Mouse (Mus musculus) intestine, embryonic 15.5 days (tissue): Measurements from ENCODE around the gene Clp1. TPM values are rescaled to one million over a fixed set of nuclear protein-coding genes. Genes with fewer than 3 reads are reported as not detected.

ENCODE experiments used
- ATAC-seq: fragments of 200-750 bp; cut with Nextera tagmentation; 2 replicates; pipeline ENCODE4 v1.8.0; 2017; ENCODE audit warnings: moderate TSS enrichment, moderate library complexity
- H3K27ac ChIP-seq: fragments of 300-500 bp; sonication (generic); 2 replicates; pipeline ENCODE4 v1.5.1; 2015; ENCODE audit warnings: mild to moderate bottlenecking, inconsistent platforms
- H3K27me3 ChIP-seq: fragments of 300-500 bp; sonication (generic); replicated peaks from 2 replicates; pipeline ENCODE4 v1.6.1; 2015; ENCODE audit warnings: inconsistent platforms
- H3K36me3 ChIP-seq: fragments of 300-500 bp; sonication (generic); 2 replicates; pipeline ENCODE4 v1.6.1; 2015; ENCODE audit warnings: inconsistent platforms
- H3K4me1 ChIP-seq: fragments of 300-500 bp; sonication (generic); replicated peaks from 2 replicates; pipeline ENCODE4 v1.6.1; 2015; ENCODE audit warnings: inconsistent platforms
- H3K4me2 ChIP-seq: fragments of 300-500 bp; sonication (generic); replicated peaks from 2 replicates; pipeline ENCODE4 v1.6.1; 2015; ENCODE audit warnings: mild to moderate bottlenecking, inconsistent platforms
- H3K4me3 ChIP-seq: fragments of 300-500 bp; sonication (generic); replicated peaks from 2 replicates; pipeline ENCODE4 v1.5.1; 2015; ENCODE audit warnings: inconsistent platforms
- H3K9ac ChIP-seq: fragments of 300-500 bp; sonication (generic); 2 replicates; pipeline ENCODE4 v1.6.1; 2015; ENCODE audit warnings: inconsistent platforms
- H3K9me3 ChIP-seq: fragments of 300-500 bp; sonication (generic); 2 replicates; pipeline ENCODE4 v1.6.1; 2016; ENCODE audit warnings: inconsistent platforms
- WGBS: fragments of 180-500 bp; shearing (Covaris S2); methylation state at CpG from one replicate; pipeline ENCODE4 v1.1.7; 2015; 5-methylcytosine and 5-hydroxymethylcytosine counted together
- microRNA counts: library from miRNA; unstranded; fragments of <30 nt; microRNA quantifications from one replicate; lab custom pipeline; 2016
- polyA plus RNA-seq: library from polyadenylated mRNA; unstranded; fragments of >200 nt; fragmentation: Nextera tagmentation; extraction: Ambion mirVana; gene quantifications from 2 replicates; pipeline ENCODE4 v1.2.1, GENCODE M21; 2015

Clp1 gene
- polyA plus RNA-seq, 1 experiment from 2014 or later: 26.7 TPM

GRCm38 (mm10) chr2:84703497-84703896, 23.7 kb downstream of the Clp1 start:
- Histone ChIP-seq H3K27me3 (no peaks in the 10 kb centered on the region), H3K27ac (no peak overlapping the region), H3K4me3 (no peak overlapping the region), H3K4me2 (no peak overlapping the region), H3K9me3 (no peaks in the 10 kb centered on the region), H3K9ac (no peak overlapping the region), H3K4me1 (0 out of 2 replicates have a peak, but pooled peaks cover 2% of the 10 kb centered on the region), H3K36me3 (peaks cover 3% of the 10 kb centered on the region; the same call in 1 of the 2 replicates)
- 94% methylated on average over 1 of the region's 1 CpGs for WGBS
- no peak for ATAC-seq

DNA sequence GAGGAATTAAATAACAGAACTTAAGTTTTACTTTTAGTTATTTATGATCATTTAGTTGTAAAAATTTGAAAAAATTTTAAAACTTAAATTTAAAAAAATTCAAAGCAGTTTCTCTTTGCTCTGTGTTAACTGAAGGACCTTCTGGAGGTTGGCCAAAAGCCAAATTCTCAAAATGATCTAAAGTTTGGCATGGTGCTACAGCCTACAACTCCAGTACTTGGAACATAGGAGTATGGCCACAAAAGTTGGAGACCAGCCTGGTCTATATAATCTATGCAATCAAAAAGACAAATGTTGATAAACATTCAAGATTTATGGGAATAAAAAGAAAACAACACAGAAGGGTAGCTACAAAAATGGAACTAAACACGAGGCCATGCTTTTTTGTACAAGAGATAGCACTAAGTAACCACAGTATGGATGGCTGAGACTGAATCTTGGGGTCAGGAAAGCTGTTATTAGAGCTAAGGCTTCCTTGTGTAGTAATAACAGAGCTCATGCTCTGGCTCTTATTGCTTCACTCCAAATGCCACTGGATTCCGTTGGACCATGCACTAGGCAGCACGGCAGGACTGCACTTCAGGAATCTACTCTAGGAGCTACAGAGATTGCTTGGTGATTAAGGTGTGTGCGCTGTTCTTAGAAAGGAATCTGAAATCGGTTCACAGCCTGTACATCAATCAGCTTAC, 32.0 kb downstream of the Clp1 start:
- peaks cover 25% of the 10 kb centered on the region; the same call in 1 of the 2 replicates for H3K36me3 ChIP-seq
- no peak overlapping the region for H3K27ac ChIP-seq
- WGBS: 74% methylated on average over 5 of the region's 5 CpGs
- H3K27me3 ChIP-seq: no peaks in the 10 kb centered on the region
- H3K9ac ChIP-seq: no peak overlapping the region
- ATAC-seq: peak; percentile 34; the same call in 1 of the 2 replicates
- H3K4me1 ChIP-seq: no peaks in the 10 kb centered on the region
- no peaks in the 10 kb centered on the region for H3K9me3 ChIP-seq
- H3K4me3 ChIP-seq: no peak overlapping the region
- no peak overlapping the region for H3K4me2 ChIP-seq

GRCm38 (mm10) chr2:84690050-84690449, 37.1 kb downstream of the Clp1 start:
- ATAC-seq: no peak
- H3K27me3 ChIP-seq: no peaks in the 10 kb centered on the region
- H3K4me1 ChIP-seq: no peaks in the 10 kb centered on the region
- H3K27ac ChIP-seq: no peak overlapping the region
- H3K36me3 ChIP-seq: peaks cover 42% of the 10 kb centered on the region
- H3K4me2 ChIP-seq: no peak overlapping the region
- H3K9ac ChIP-seq: no peak overlapping the region
- H3K4me3 ChIP-seq: no peak overlapping the region
- WGBS: 93% methylated on average over 12 of the region's 12 CpGs
- no peaks in the 10 kb centered on the region for H3K9me3 ChIP-seq

GRCm38 (mm10) chr2:84688080-84688844, 38.9 kb downstream of the Clp1 start:
- H3K36me3 ChIP-seq: peaks cover 38% of the 10 kb centered on the region
- H3K9ac ChIP-seq: no peak overlapping the region
- no peaks in the 10 kb centered on the region for H3K9me3 ChIP-seq
- no peaks in the 10 kb centered on the region for H3K27me3 ChIP-seq
- no peak overlapping the region for H3K4me3 ChIP-seq
- no peaks in the 10 kb centered on the region for H3K4me1 ChIP-seq
- no peak for ATAC-seq
- H3K4me2 ChIP-seq: no peak overlapping the region
- H3K27ac ChIP-seq: no peak overlapping the region
- WGBS: 89% methylated on average over 2 of the region's 2 CpGs

DNA sequence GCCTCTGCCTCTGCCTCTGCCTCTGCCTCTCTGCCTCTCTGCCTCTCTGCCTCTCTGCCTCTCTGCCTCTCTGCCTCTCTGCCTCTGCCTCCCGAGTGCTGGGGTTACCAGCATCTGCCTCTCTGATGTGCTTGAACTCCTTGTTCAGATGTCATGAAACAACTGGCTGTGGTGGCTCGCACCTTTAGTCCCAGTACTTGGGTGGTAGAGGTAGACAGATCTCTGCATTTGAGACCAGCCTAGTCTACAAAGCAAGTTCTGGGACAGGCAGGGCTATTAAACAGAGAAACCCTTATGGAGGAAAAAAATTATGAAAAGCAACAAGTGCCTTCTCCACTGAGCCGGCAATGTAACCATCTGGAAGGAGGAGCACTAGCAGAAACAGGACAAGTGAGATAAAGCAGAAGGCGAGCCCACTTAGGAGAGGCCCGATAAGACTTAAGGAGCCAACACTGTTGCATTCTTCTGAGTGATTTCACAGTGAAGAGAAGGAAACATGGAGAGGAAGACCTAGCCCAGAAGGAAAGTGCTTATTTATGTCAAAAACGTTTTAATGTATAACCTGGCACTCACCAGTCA, 44.5 kb downstream of the Clp1 start:
- peaks cover 14% of the 10 kb centered on the region for H3K36me3 ChIP-seq
- 65% methylated on average over 6 of the region's 6 CpGs for WGBS
- H3K9ac ChIP-seq: no peak overlapping the region
- ATAC-seq: no peak
- H3K4me2 ChIP-seq: no peak overlapping the region
- peaks cover 3% of the 10 kb centered on the region; the same call in 1 of the 2 replicates for H3K4me1 ChIP-seq
- no peak overlapping the region for H3K4me3 ChIP-seq
- no peaks in the 10 kb centered on the region for H3K9me3 ChIP-seq
- no peak overlapping the region for H3K27ac ChIP-seq
- H3K27me3 ChIP-seq: no peaks in the 10 kb centered on the region

DNA sequence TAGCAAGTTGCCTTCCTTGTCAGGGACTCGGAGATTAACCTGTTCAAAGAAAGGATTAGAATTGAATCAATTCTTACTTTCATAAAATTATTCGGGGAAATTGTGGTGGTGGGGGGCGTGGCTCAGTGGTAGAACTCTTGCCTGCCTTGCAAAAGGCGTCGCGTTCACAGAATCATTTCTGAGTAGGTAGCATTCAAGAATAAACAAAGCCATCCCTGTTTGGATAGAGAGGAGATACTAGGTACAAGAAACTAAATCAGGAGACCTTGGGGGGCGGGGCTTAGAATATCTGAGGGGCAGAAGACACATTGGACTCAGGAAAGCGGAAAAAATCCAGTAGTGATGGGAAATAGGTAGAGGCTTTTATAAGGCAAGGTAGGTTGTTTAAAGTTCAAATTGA, 48.1 kb downstream of the Clp1 start, which contains the start of gene Tmx2:
Gene Tmx2 (minus strand): TSS at position 125 of the 400 bp plus-strand sequence.
- 12% methylated on average over 8 of the region's 8 CpGs for WGBS
- H3K27ac ChIP-seq: peak within 1 kb of the TSS; percentile 77

DNA sequence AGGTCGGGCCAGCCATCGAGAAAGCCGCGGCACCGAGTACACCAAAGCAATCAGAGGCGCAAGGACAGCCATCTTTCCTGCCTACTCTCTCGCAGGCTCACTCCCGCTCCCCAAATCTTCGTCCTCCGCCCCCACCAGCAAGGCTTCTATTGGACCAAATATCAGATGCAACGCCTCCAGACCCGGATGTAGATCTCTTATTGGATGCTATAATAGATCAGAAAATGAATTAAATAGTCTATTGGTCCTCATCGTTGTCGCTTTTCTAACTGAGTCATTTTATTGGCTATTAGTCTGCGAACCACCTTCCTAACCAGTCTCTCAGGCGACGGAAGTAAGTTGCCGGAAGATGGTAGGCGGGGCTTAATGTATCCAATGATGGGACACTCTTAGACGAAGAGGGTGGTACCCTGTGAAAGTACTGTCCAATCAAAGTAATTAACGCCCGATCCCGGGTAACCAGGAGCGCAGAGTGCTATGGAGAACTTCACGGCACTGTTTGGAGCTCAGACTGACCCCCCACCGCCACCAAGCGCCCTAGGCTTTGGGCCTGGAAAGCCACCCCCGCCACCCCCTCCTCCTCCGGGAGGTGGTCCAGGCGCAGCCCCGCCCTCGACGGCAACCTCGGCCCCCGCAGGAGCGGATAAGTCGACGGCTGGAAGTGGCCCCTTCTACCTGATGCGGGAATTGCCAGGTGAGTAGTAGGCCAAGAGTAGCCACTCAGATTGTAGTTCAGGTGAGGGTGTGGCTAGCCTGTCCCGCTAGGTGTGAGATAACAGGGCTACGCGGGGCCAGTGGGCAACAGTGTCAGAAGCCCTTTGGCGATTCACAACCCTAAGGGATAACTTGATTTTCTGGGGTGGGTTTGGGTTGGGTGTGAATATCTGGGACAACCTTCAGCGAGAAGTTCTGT, 48.9 kb downstream of the Clp1 start, which contains the start of the genes Gm28635 and Med19:
Gene Gm28635 (minus strand): TSS at position 74 of the 913 bp plus-strand sequence.
Gene Med19 (plus strand): TSS at position 435 of the 913 bp plus-strand sequence.
- WGBS: under 1% methylated on average over 44 of the region's 44 CpGs
- H3K36me3 ChIP-seq: peaks cover 11% of the 10 kb centered on the region
- peak within 1 kb of the TSS; percentile 77 for H3K27ac ChIP-seq
- ATAC-seq: peak; percentile 99
- H3K9ac ChIP-seq: peak within 1 kb of the TSS; percentile 74
- peak within 1 kb of the TSS; percentile 65 for H3K4me3 ChIP-seq
- H3K9me3 ChIP-seq: no peaks in the 10 kb centered on the region
- no peaks in the 10 kb centered on the region for H3K27me3 ChIP-seq
- H3K4me2 ChIP-seq: peak within 1 kb of the TSS; percentile 70
- H3K4me1 ChIP-seq: peaks cover 7% of the 10 kb centered on the region

More for the DNA sequence above, 48.1 kb downstream of the Clp1 start, which contains the start of gene Tmx2:
- H3K4me2 ChIP-seq: peak within 1 kb of the TSS; percentile 63
- H3K27me3 ChIP-seq: no peaks in the 10 kb centered on the region
- ATAC-seq: no peak
- no peaks in the 10 kb centered on the region for H3K9me3 ChIP-seq
- peaks cover 7% of the 10 kb centered on the region for H3K4me1 ChIP-seq
- H3K36me3 ChIP-seq: peaks cover 8% of the 10 kb centered on the region
- H3K9ac ChIP-seq: peak within 1 kb of the TSS; percentile 74
- peak within 1 kb of the TSS; percentile 65 for H3K4me3 ChIP-seq

- Histone ChIP-seq H3K4me3 (peak overlapping the region; percentile 58), H3K4me1 (peaks cover 5% of the 10 kb centered on the region), H3K36me3 (peaks cover 15% of the 10 kb centered on the region), H3K9me3 (no peaks in the 10 kb centered on the region), H3K4me2 (peak overlapping the region; percentile 70), H3K27ac (peak overlapping the region; percentile 56), H3K9ac (peak overlapping the region; percentile 57), H3K27me3 (no peaks in the 10 kb centered on the region)
- ATAC-seq: peak; percentile 73
- 6% methylated on average over 22 of the region's 22 CpGs for WGBS
Measured at GRCm38 (mm10) chr2:84677270-84677967, 49.7 kb downstream of the Clp1 start.

MicroRNAs within 50 kb of the gene (microRNA counts, 519-probe panel; counts per million panel counts)
- microRNA mmu-miR-130a (lab: Ali Mortazavi, UCI): 4,795 counts per million, percentile 99 among the panel's probes with 10 or more counts

Other genes with a start within 250 kb of the Clp1 start
- gene Ctnnd1, start 76.6 kb downstream of the Clp1 start, polyA plus RNA-seq: 60.7 and 64.4 TPM in 2 replicates
- 0.05 and 0.06 TPM in 2 replicates for gene Btbd18, start 68.3 kb downstream of the Clp1 start, polyA plus RNA-seq
- 225 and 234 TPM in 2 replicates for gene Selenoh, start 56.6 kb downstream of the Clp1 start, polyA plus RNA-seq
- gene Gm28635, start 49.3 kb downstream of the Clp1 start, polyA plus RNA-seq: not detected in 2 replicates
- 32.5 and 34.7 TPM in 2 replicates for gene Med19, start 48.9 kb downstream of the Clp1 start, polyA plus RNA-seq
- gene Tmx2, start 48.2 kb downstream of the Clp1 start, polyA plus RNA-seq: 140 and 144 TPM in 2 replicates
- 24.6 and 26.5 TPM in 2 replicates for gene Zdhhc5, start 12.2 kb downstream of the Clp1 start, polyA plus RNA-seq
- gene Ypel4, start 6.7 kb upstream of the Clp1 start, polyA plus RNA-seq: 5.1 and 6.0 TPM in 2 replicates
- gene Gm19426, start 16.3 kb upstream of the Clp1 start, polyA plus RNA-seq: 5.5 and 6.1 TPM in 2 replicates
- gene Serping1, start 48.1 kb upstream of the Clp1 start, polyA plus RNA-seq: 59.7 and 60.5 TPM in 2 replicates
- gene Ube2l6, start 71.5 kb upstream of the Clp1 start, polyA plus RNA-seq: 46.5 TPM in 2 replicates
- gene Smtnl1, start 95.3 kb upstream of the Clp1 start, polyA plus RNA-seq: 0.08 and 0.13 TPM in 2 replicates
- 56.1 and 67.2 TPM in 2 replicates for gene Timm10, start 99.6 kb upstream of the Clp1 start, polyA plus RNA-seq
- gene Slc43a1, start 111.5 kb upstream of the Clp1 start, polyA plus RNA-seq: 15.0 and 16.3 TPM in 2 replicates
- gene Rtn4rl2, start 159.4 kb upstream of the Clp1 start, polyA plus RNA-seq: 1.2 and 1.7 TPM in 2 replicates
- 45.4 and 48.2 TPM in 2 replicates for gene Slc43a3, start 209.2 kb upstream of the Clp1 start, polyA plus RNA-seq